Mouse (Mus musculus): ENCODE results near the gene Fam83f. TPM values are rescaled to one million over a fixed set of nuclear protein-coding genes. Genes with fewer than 3 reads are reported as not detected.
A peak's percentile ranks its signal among the peaks of the same experiment; 100 is the strongest.

Fam83f gene
- not detected for total RNA-seq (2021)
- polyA plus RNA-seq (2012; rRNA removed) = 0.09 and 0.21 TPM in 2 replicates
- long read RNA-seq = 0 reads

GRCm38 (mm10) chr15:80671295-80672252 is at the start of gene Fam83f:
TSS of gene Fam83f (plus strand) at chr15:80671847.
- peak within 1 kb of the TSS; percentile 33; the same call in 1 of the 2 replicates for H3K9ac ChIP-seq (ENCODE audit: low read depth, low read length)
- intact Hi-C loops (cut with DNase I) = no loop called here
- TF ChIP-seq POLR2A (IDR thresholded peaks at IDR 0.05; ENCODE audit: insufficient read depth, low read depth, low read length) = no peak
- TF ChIP-seq CTCF (IDR thresholded peaks at IDR 0.05) = no peak
- no peak for TF ChIP-seq EP300 (IDR thresholded peaks at IDR 0.05; ENCODE audit: insufficient read depth, low read depth, low read length)
- no peak within 1 kb of the TSS for H3K27ac ChIP-seq
- peak; percentile 57 to 58 for DNase-seq
- peaks cover 2% of the 10 kb centered on the region; the same call in 1 of the 2 replicates for H3K4me1 ChIP-seq (ENCODE audit: control insufficient read depth, insufficient read depth, low read length)
- H3K36me3 ChIP-seq (ENCODE audit: control insufficient read depth, insufficient read depth, low read length) = no peaks in the 10 kb centered on the region
- no peaks in the 10 kb centered on the region for H3K79me2 ChIP-seq (replicated peaks; ENCODE audit: control insufficient read depth, insufficient read depth, low read length)
- peaks cover 4% of the 10 kb centered on the region for H3K27me3 ChIP-seq (ENCODE audit: control insufficient read depth, insufficient read depth, low read length)
- 13% methylated on average over 85 of the region's 85 CpGs for WGBS
- peak within 1 kb of the TSS; percentile 20; the same call in 1 of the 2 replicates for H3K4me3 ChIP-seq

DNA sequence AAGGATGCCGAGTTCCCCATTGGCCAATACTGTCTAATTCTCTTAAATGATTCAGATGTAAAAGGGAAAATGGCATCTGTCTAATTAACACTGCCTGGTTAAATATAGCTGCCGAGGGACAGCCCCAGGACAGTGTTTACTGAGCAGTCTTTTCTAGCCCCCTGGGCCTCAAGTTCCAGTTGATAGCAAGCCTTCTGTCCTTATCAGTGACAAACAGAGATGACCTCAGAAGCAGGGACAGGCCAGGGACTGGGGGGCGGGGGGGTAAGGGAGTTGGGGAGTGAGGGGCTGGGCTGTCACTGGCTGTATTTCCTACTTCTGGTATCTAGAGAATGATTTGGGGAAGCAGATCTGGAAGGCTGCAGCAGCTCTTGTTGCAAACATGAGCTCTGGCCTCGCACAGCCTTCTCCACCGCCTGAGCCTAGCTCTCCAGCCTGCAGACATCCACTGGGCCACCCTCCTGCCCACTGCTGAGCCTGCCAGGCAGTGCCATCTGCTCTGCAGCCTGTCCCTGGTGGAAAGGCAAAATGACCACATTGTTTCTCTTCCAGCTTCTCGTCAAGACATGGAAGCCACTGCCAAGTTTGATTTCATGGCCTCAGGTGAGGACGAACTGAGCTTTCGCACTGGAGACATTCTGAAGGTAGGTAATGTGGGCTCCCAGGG is 48.3 kb upstream of the Fam83f start:
- no peak for TF ChIP-seq POLR2A (IDR thresholded peaks at IDR 0.05; ENCODE audit: insufficient read depth, low read depth, low read length)
- no peak for TF ChIP-seq CTCF (IDR thresholded peaks at IDR 0.05)
- TF ChIP-seq EP300 (IDR thresholded peaks at IDR 0.05; ENCODE audit: insufficient read depth, low read depth, low read length) = no peak
- intact Hi-C loops (cut with DNase I) = no loop called here
- Histone ChIP-seq H3K9ac (ENCODE audit: low read depth, low read length) (no peak overlapping the region), H3K27me3 (ENCODE audit: control insufficient read depth, insufficient read depth, low read length) (no peaks in the 10 kb centered on the region), H3K4me3 (no peak overlapping the region), H3K79me2 (replicated peaks; ENCODE audit: control insufficient read depth, insufficient read depth, low read length) (no peaks in the 10 kb centered on the region), H3K4me1 (ENCODE audit: control insufficient read depth, insufficient read depth, low read length) (no peaks in the 10 kb centered on the region), H3K27ac (no peak overlapping the region), H3K36me3 (ENCODE audit: control insufficient read depth, insufficient read depth, low read length) (no peaks in the 10 kb centered on the region)
- 45% methylated on average over 8 of the region's 8 CpGs for WGBS
- DNase-seq = no peak

GRCm38 (mm10) chr15:80626472-80626871 is 45.2 kb upstream of the Fam83f start:
- Histone ChIP-seq H3K79me2 (replicated peaks; ENCODE audit: control insufficient read depth, insufficient read depth, low read length) (no peaks in the 10 kb centered on the region), H3K4me3 (no peak overlapping the region), H3K9ac (ENCODE audit: low read depth, low read length) (no peak overlapping the region), H3K4me1 (ENCODE audit: control insufficient read depth, insufficient read depth, low read length) (no peaks in the 10 kb centered on the region; the same call in 1 of the 2 replicates), H3K27ac (no peak overlapping the region), H3K27me3 (ENCODE audit: control insufficient read depth, insufficient read depth, low read length) (no peaks in the 10 kb centered on the region), H3K36me3 (ENCODE audit: control insufficient read depth, insufficient read depth, low read length) (no peaks in the 10 kb centered on the region)
- no peak for TF ChIP-seq CTCF (IDR thresholded peaks at IDR 0.05)
- no peak for TF ChIP-seq EP300 (IDR thresholded peaks at IDR 0.05; ENCODE audit: insufficient read depth, low read depth, low read length)
- TF ChIP-seq POLR2A (IDR thresholded peaks at IDR 0.05; ENCODE audit: insufficient read depth, low read depth, low read length) = no peak
- no peak for DNase-seq
- 49% methylated on average over 6 of the region's 6 CpGs for WGBS
- intact Hi-C loops (cut with DNase I) = no loop called here

GRCm38 (mm10) chr15:80630147-80630546 is 41.5 kb upstream of the Fam83f start:
- no peaks in the 10 kb centered on the region; the same call in 1 of the 2 replicates for H3K4me1 ChIP-seq (ENCODE audit: control insufficient read depth, insufficient read depth, low read length)
- H3K4me3 ChIP-seq = no peak overlapping the region
- intact Hi-C loops (cut with DNase I) = no loop called here
- WGBS = 39% methylated on average over 7 of the region's 7 CpGs
- H3K79me2 ChIP-seq (replicated peaks; ENCODE audit: control insufficient read depth, insufficient read depth, low read length) = no peaks in the 10 kb centered on the region
- no peaks in the 10 kb centered on the region for H3K36me3 ChIP-seq (ENCODE audit: control insufficient read depth, insufficient read depth, low read length)
- H3K9ac ChIP-seq (ENCODE audit: low read depth, low read length) = no peak overlapping the region
- TF ChIP-seq CTCF (IDR thresholded peaks at IDR 0.05) (no peak), POLR2A (IDR thresholded peaks at IDR 0.05; ENCODE audit: insufficient read depth, low read depth, low read length) (no peak), EP300 (IDR thresholded peaks at IDR 0.05; ENCODE audit: insufficient read depth, low read depth, low read length) (no peak)
- H3K27me3 ChIP-seq (ENCODE audit: control insufficient read depth, insufficient read depth, low read length) = no peaks in the 10 kb centered on the region
- no peak overlapping the region for H3K27ac ChIP-seq
- no peak for DNase-seq

- intact Hi-C loops (cut with DNase I) = no loop called here
- H3K27me3 ChIP-seq (ENCODE audit: control insufficient read depth, insufficient read depth, low read length) = no peaks in the 10 kb centered on the region
- no peaks in the 10 kb centered on the region for H3K36me3 ChIP-seq (ENCODE audit: control insufficient read depth, insufficient read depth, low read length)
- no peak overlapping the region for H3K4me3 ChIP-seq
- H3K9ac ChIP-seq (ENCODE audit: low read depth, low read length) = no peak overlapping the region
- no peaks in the 10 kb centered on the region; the same call in 1 of the 2 replicates for H3K4me1 ChIP-seq (ENCODE audit: control insufficient read depth, insufficient read depth, low read length)
- H3K79me2 ChIP-seq (replicated peaks; ENCODE audit: control insufficient read depth, insufficient read depth, low read length) = no peaks in the 10 kb centered on the region
- no peak for DNase-seq
- H3K27ac ChIP-seq = no peak overlapping the region
- TF ChIP-seq CTCF (IDR thresholded peaks at IDR 0.05) = no peak
- 31% methylated on average over 14 of the region's 14 CpGs for WGBS
Measured at GRCm38 (mm10) chr15:80630711-80631110, 40.9 kb upstream of the Fam83f start.
